Mouse (Mus musculus) skeletal muscle tissue, adult 2 months (tissue): Measurements from ENCODE around the gene Trhde.

Experiments used
- DNase-seq: peaks from one replicate; pipeline ENCODE4 v3.0.0-alpha.2; 2012; ENCODE audit warnings: low read depth, low spot score

Trhde gene

GRCm38 (mm10) chr10:114735678-114736077 is 66.4 kb downstream of the Trhde start:
- no peak for DNase-seq

- DNase-seq, result no peak
Observed at GRCm38 (mm10) chr10:114735111-114735510, 67.0 kb downstream of the Trhde start.

- no peak for DNase-seq
Observed at GRCm38 (mm10) chr10:114725591-114725990, 76.5 kb downstream of the Trhde start.

- DNase-seq, result no peak
Observed at GRCm38 (mm10) chr10:114701791-114702190, 100.3 kb downstream of the Trhde start.

GRCm38 (mm10) chr10:114671791-114672415 is 130.2 kb downstream of the Trhde start:
- no peak for DNase-seq

GRCm38 (mm10) chr10:114593046-114593445 is 209.1 kb downstream of the Trhde start:
- no peak for DNase-seq

- DNase-seq, result no peak
Observed at GRCm38 (mm10) chr10:114578926-114579325, 223.2 kb downstream of the Trhde start.

- no peak for DNase-seq
Observed at GRCm38 (mm10) chr10:114567891-114568290, 234.2 kb downstream of the Trhde start.

- no peak for DNase-seq
Observed at GRCm38 (mm10) chr10:114509186-114509585, 292.9 kb downstream of the Trhde start.

GRCm38 (mm10) chr10:114488806-114489205 is 313.3 kb downstream of the Trhde start:
- DNase-seq, result no peak

- no peak for DNase-seq
Observed at GRCm38 (mm10) chr10:114455591-114455990, 346.5 kb downstream of the Trhde start.

GRCm38 (mm10) chr10:114448116-114448515 is 354.0 kb downstream of the Trhde start:
- DNase-seq, result no peak

GRCm38 (mm10) chr10:114418956-114419530 is 383.1 kb downstream of the Trhde start:
- no peak for DNase-seq

GRCm38 (mm10) chr10:114415717-114416116 is 386.4 kb downstream of the Trhde start:
- DNase-seq, result no peak

GRCm38 (mm10) chr10:114405260-114405659 is 396.8 kb downstream of the Trhde start:
- DNase-seq, result no peak

GRCm38 (mm10) chr10:114403795-114404194 is 398.3 kb downstream of the Trhde start:
- no peak for DNase-seq

GRCm38 (mm10) chr10:114370804-114371203 is 431.3 kb downstream of the Trhde start:
- DNase-seq, result no peak

- no peak for DNase-seq
Observed at GRCm38 (mm10) chr10:114363442-114363841, 438.7 kb downstream of the Trhde start.

GRCm38 (mm10) chr10:114362631-114363030 is 439.5 kb downstream of the Trhde start:
- DNase-seq, result no peak
